Mouse (Mus musculus): ENCODE measurements at regions not wholly inside any gene's neighbourhood (a gene's known extent, or its start where the extent isn't known, plus 50 kb on each side); places are given as distances from the start of the nearest gene placed in this dataset.
A peak's percentile ranks its signal among the peaks of the same experiment; 100 is the strongest.

DNA sequence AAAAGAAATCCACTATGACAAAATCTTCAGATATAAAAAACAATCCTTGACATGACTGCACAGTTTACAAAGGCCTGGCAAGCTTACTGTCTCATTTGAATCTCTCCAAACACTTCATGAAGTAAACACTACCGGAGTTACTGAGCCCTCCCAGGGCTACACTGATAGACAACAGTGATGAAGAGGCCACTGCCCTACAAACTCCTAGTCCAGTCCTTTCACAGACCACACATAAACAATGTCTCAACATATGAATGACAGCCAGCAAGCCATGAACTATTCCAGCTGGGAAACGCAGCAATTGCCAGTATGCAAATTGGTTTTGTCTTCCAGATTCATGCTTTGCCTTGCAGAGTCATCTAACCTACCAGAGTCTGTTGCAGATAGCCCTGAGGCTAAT is 180.1 kb downstream of the Gsdmc2 start:
- H3K4me3 ChIP-seq (ENCODE audit: low read depth, low read length): no peak overlapping the region
- H3K4me1 ChIP-seq (ENCODE audit: control insufficient read depth, insufficient read depth, low read length): no peaks in the 10 kb centered on the region
- H3K9ac ChIP-seq (replicated peaks; ENCODE audit: low read length): no peak overlapping the region
- no peaks in the 10 kb centered on the region for H3K36me3 ChIP-seq (replicated peaks; ENCODE audit: control insufficient read depth, insufficient read depth, low read depth, low read length)
- H3K4me2 ChIP-seq (ENCODE audit: low read depth, low read length): no peak overlapping the region
- DNase-seq (ENCODE audit: low spot score) (no peak), ATAC-seq (replicated peaks; ENCODE audit: insufficient number of reproducible peaks, low FRiP score, low TSS enrichment, low read depth) (no peak)
- H3K9me3 ChIP-seq (replicated peaks; ENCODE audit: control insufficient read depth, low read length): no peaks in the 10 kb centered on the region
- H3K27me3 ChIP-seq (ENCODE audit: control insufficient read depth, insufficient read depth, low read length): no peaks in the 10 kb centered on the region
- 74% methylated on average over 2 of the region's 2 CpGs for WGBS
- H3K27ac ChIP-seq (replicated peaks; ENCODE audit: low read depth, low read length): no peak overlapping the region

DNA sequence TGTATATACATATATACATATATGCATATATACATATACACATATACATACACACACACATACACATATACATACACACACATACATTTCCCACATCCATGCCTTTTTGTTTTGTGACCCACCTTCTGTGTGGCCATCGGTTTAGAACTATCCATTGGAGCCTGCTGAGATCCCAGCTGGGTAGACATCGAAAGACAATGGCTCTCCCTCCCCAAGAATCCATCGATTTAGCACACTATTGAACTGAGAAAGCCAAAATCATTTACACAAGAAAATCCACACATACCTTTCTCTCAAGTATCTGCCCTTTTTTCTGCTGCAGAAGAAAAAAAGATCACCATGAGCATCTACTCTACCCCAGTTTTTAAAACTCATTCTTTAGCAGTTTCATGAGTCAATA is 182.8 kb downstream of the Gsdmc2 start:
- 69% methylated on average over 3 of the region's 3 CpGs for whole genome bisulfite sequencing
- Histone ChIP-seq H3K36me3 (replicated peaks; ENCODE audit: control insufficient read depth, insufficient read depth, low read depth, low read length) (no peaks in the 10 kb centered on the region), H3K9ac (replicated peaks; ENCODE audit: low read length) (no peak overlapping the region), H3K27ac (replicated peaks; ENCODE audit: low read depth, low read length) (no peak overlapping the region), H3K27me3 (ENCODE audit: control insufficient read depth, insufficient read depth, low read length) (no peaks in the 10 kb centered on the region), H3K4me2 (ENCODE audit: low read depth, low read length) (no peak overlapping the region), H3K9me3 (replicated peaks; ENCODE audit: control insufficient read depth, low read length) (no peaks in the 10 kb centered on the region), H3K4me3 (ENCODE audit: low read depth, low read length) (no peak overlapping the region), H3K4me1 (ENCODE audit: control insufficient read depth, insufficient read depth, low read length) (no peaks in the 10 kb centered on the region)
- DNase-seq (ENCODE audit: low spot score): no peak
- no peak for ATAC-seq (replicated peaks; ENCODE audit: insufficient number of reproducible peaks, low FRiP score, low TSS enrichment, low read depth)

- WGBS: 46% methylated on average over 9 of the region's 9 CpGs
- H3K4me1 ChIP-seq (ENCODE audit: control insufficient read depth, insufficient read depth, low read length): no peaks in the 10 kb centered on the region
- no peak overlapping the region for H3K9ac ChIP-seq (replicated peaks; ENCODE audit: low read length)
- DNase-seq (ENCODE audit: low spot score) (peak; percentile 59), ATAC-seq (replicated peaks; ENCODE audit: insufficient number of reproducible peaks, low FRiP score, low TSS enrichment, low read depth) (no peak; the same call in 1 of the 2 replicates)
- H3K4me2 ChIP-seq (ENCODE audit: low read depth, low read length): no peak overlapping the region
- H3K4me3 ChIP-seq (ENCODE audit: low read depth, low read length): no peak overlapping the region
- H3K27me3 ChIP-seq (ENCODE audit: control insufficient read depth, insufficient read depth, low read length): no peaks in the 10 kb centered on the region
- H3K9me3 ChIP-seq (replicated peaks; ENCODE audit: control insufficient read depth, low read length): no peaks in the 10 kb centered on the region
- H3K27ac ChIP-seq (replicated peaks; ENCODE audit: low read depth, low read length): no peak overlapping the region
- H3K36me3 ChIP-seq (replicated peaks; ENCODE audit: control insufficient read depth, insufficient read depth, low read depth, low read length): no peaks in the 10 kb centered on the region
Observed at GRCm38 (mm10) chr15:63658031-63658521, 186.9 kb downstream of the Gsdmc2 start.

DNA sequence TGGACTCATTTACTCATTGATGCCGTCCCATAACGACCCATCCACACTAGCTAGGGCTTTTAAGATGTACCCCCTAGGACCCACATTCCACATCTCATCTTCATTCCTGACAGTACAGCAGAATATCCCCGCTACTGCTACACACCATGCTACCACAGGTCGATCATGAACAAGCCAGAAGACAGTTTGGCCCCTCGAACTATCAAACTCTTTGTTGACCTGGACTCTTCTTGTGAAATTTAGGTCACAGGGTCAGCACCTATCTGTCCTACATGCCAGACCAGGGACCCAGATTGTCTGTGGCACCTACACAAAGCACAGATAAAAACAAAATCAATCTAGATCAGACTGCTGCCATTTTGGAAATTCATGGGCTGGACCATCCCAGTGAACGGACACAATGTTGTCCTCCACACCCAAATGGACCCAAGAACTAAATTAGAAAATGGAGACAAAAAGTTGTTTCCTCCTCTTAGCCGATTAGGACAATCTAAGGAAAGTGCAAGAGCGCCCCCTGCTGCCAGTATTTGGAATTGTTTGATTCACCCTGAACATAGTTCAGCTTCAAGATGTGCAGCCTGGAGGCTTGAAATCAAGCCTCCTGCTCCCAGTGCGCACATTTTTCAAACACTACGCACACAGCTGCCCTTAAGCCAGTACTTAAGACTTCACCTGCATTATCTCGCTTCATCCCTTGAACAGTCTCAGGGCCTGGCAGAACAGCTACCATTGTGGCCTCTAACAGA is 192.6 kb downstream of the Gsdmc2 start:
- DNase-seq (ENCODE audit: low spot score): peak; percentile 93
- Histone ChIP-seq H3K4me1 (ENCODE audit: control insufficient read depth, insufficient read depth, low read length) (no peaks in the 10 kb centered on the region), H3K9ac (replicated peaks; ENCODE audit: low read length) (no peak overlapping the region), H3K27me3 (ENCODE audit: control insufficient read depth, insufficient read depth, low read length) (no peaks in the 10 kb centered on the region), H3K36me3 (replicated peaks; ENCODE audit: control insufficient read depth, insufficient read depth, low read depth, low read length) (no peaks in the 10 kb centered on the region), H3K4me2 (ENCODE audit: low read depth, low read length) (no peak overlapping the region), H3K27ac (replicated peaks; ENCODE audit: low read depth, low read length) (no peak overlapping the region), H3K9me3 (replicated peaks; ENCODE audit: control insufficient read depth, low read length) (no peaks in the 10 kb centered on the region), H3K4me3 (ENCODE audit: low read depth, low read length) (no peak overlapping the region)
- 33% methylated on average over 11 of the region's 11 CpGs for WGBS
- no peak; the same call in 1 of the 2 replicates for ATAC-seq (replicated peaks; ENCODE audit: insufficient number of reproducible peaks, low FRiP score, low TSS enrichment, low read depth)

GRCm38 (mm10) chr15:63651120-63651519 is 193.9 kb downstream of the Gsdmc2 start:
- DNase-seq (ENCODE audit: low spot score) (no peak), ATAC-seq (replicated peaks; ENCODE audit: insufficient number of reproducible peaks, low FRiP score, low TSS enrichment, low read depth) (no peak)
- Histone ChIP-seq H3K36me3 (replicated peaks; ENCODE audit: control insufficient read depth, insufficient read depth, low read depth, low read length) (no peaks in the 10 kb centered on the region), H3K4me3 (ENCODE audit: low read depth, low read length) (no peak overlapping the region), H3K9ac (replicated peaks; ENCODE audit: low read length) (no peak overlapping the region), H3K4me1 (ENCODE audit: control insufficient read depth, insufficient read depth, low read length) (no peaks in the 10 kb centered on the region), H3K4me2 (ENCODE audit: low read depth, low read length) (no peak overlapping the region), H3K9me3 (replicated peaks; ENCODE audit: control insufficient read depth, low read length) (no peaks in the 10 kb centered on the region), H3K27me3 (ENCODE audit: control insufficient read depth, insufficient read depth, low read length) (no peaks in the 10 kb centered on the region), H3K27ac (replicated peaks; ENCODE audit: low read depth, low read length) (no peak overlapping the region)
- WGBS: 88% methylated on average over 7 of the region's 7 CpGs

- Histone ChIP-seq H3K27me3 (ENCODE audit: control insufficient read depth, insufficient read depth, low read length) (no peaks in the 10 kb centered on the region), H3K4me2 (ENCODE audit: low read depth, low read length) (no peak overlapping the region), H3K4me3 (ENCODE audit: low read depth, low read length) (no peak overlapping the region), H3K27ac (replicated peaks; ENCODE audit: low read depth, low read length) (no peak overlapping the region), H3K4me1 (ENCODE audit: control insufficient read depth, insufficient read depth, low read length) (no peaks in the 10 kb centered on the region), H3K9me3 (replicated peaks; ENCODE audit: control insufficient read depth, low read length) (no peaks in the 10 kb centered on the region), H3K9ac (replicated peaks; ENCODE audit: low read length) (no peak overlapping the region), H3K36me3 (replicated peaks; ENCODE audit: control insufficient read depth, insufficient read depth, low read depth, low read length) (no peaks in the 10 kb centered on the region)
- ATAC-seq (replicated peaks; ENCODE audit: insufficient number of reproducible peaks, low FRiP score, low TSS enrichment, low read depth) (no peak), DNase-seq (ENCODE audit: low spot score) (no peak)
- 82% methylated on average over 12 of the region's 12 CpGs for WGBS
Observed at GRCm38 (mm10) chr15:63648142-63648989, 196.6 kb downstream of the Gsdmc2 start.

DNA sequence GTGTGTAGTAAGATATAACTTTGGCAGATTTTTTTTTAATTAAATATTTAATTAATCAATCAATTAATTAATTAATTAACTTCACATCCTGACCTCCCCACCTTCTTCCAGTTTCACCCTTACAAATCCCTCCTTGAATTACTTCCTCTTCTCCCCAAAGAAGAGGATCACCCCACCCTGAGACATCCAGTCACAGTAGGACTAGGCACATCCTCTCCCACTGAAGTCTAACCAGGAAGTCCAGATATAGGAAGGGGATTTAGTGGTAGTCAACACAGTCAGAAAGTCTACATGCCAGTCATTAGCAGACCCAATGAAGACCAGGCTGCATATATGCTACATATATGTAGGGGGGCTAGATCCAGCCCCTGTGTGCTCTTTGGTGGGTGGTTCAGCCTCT is 220.2 kb downstream of the Gsdmc2 start:
- H3K27ac ChIP-seq (replicated peaks; ENCODE audit: low read depth, low read length): no peak overlapping the region
- H3K4me1 ChIP-seq (ENCODE audit: control insufficient read depth, insufficient read depth, low read length): no peaks in the 10 kb centered on the region
- no peak overlapping the region for H3K4me2 ChIP-seq (ENCODE audit: low read depth, low read length)
- H3K4me3 ChIP-seq (ENCODE audit: low read depth, low read length): no peak overlapping the region
- no peaks in the 10 kb centered on the region for H3K9me3 ChIP-seq (replicated peaks; ENCODE audit: control insufficient read depth, low read length)
- no peaks in the 10 kb centered on the region for H3K36me3 ChIP-seq (replicated peaks; ENCODE audit: control insufficient read depth, insufficient read depth, low read depth, low read length)
- no peak for ATAC-seq (replicated peaks; ENCODE audit: insufficient number of reproducible peaks, low FRiP score, low TSS enrichment, low read depth)
- no peak for DNase-seq (ENCODE audit: low spot score)
- H3K27me3 ChIP-seq (ENCODE audit: control insufficient read depth, insufficient read depth, low read length): no peaks in the 10 kb centered on the region
- H3K9ac ChIP-seq (replicated peaks; ENCODE audit: low read length): no peak overlapping the region

DNA sequence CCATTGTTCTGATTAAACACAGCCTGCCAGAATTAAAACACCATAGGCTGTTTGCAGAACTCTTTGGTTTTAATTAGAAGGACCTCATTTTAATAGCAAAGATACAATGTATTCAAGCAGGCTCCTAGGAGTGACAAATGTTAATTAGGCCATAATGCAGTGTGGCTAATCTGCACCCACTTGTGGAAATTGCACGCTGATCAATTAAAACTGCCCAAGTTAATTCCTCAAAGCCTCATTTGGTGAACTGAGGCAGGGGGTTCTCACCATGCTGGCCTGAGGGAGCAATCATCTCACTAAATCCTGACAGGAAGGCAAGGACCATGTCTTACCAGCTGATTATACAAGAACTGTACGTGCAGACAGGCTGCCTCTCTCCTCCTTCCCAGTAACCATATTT is 220.7 kb downstream of the Gsdmc2 start:
- DNase-seq (ENCODE audit: low spot score) (no peak), ATAC-seq (replicated peaks; ENCODE audit: insufficient number of reproducible peaks, low FRiP score, low TSS enrichment, low read depth) (no peak)
- Histone ChIP-seq H3K36me3 (replicated peaks; ENCODE audit: control insufficient read depth, insufficient read depth, low read depth, low read length) (no peaks in the 10 kb centered on the region), H3K4me2 (ENCODE audit: low read depth, low read length) (no peak overlapping the region), H3K4me1 (ENCODE audit: control insufficient read depth, insufficient read depth, low read length) (no peaks in the 10 kb centered on the region), H3K27ac (replicated peaks; ENCODE audit: low read depth, low read length) (no peak overlapping the region), H3K4me3 (ENCODE audit: low read depth, low read length) (no peak overlapping the region), H3K27me3 (ENCODE audit: control insufficient read depth, insufficient read depth, low read length) (no peaks in the 10 kb centered on the region), H3K9ac (replicated peaks; ENCODE audit: low read length) (no peak overlapping the region), H3K9me3 (replicated peaks; ENCODE audit: control insufficient read depth, low read length) (no peaks in the 10 kb centered on the region)
- 52% methylated on average over 2 of the region's 2 CpGs for WGBS

All from embryonic facial prominence, embryonic 11.5 days (tissue).